Mouse (Mus musculus) cerebellum, adult 2 months (tissue): ENCODE results near the gene Hebp2.

ENCODE experiments used
- CTCF ChIP-seq: fragments of 200-500 bp; IDR thresholded peaks from 2 replicates; pipeline ENCODE4 v1.5.1; 2011; ENCODE audit warnings: low read depth, mild to moderate bottlenecking, control low read depth, low read length, moderate library complexity, borderline replicate concordance; ENCODE audit not compliant: insufficient read depth
- POLR2A ChIP-seq: fragments of 200-500 bp; IDR thresholded peaks from 2 replicates; pipeline ENCODE4 v1.6.1; 2011; ENCODE audit warnings: low read length, control low read depth, borderline replicate concordance; ENCODE audit not compliant: insufficient read depth

GRCm38 (mm10) chr10:18589455-18589854, 43.6 kb upstream of the Hebp2 start:
- TF ChIP-seq CTCF (no peak), POLR2A (no peak)
